Mouse (Mus musculus) bone marrow, adult 2 months (tissue): Measurements from ENCODE around the gene Hoga1. TPM values are rescaled to one million over a fixed set of nuclear protein-coding genes. Genes with fewer than 3 reads are reported as not detected.
"Not testable (repeated sequence)": the region's sequence is repeated elsewhere in the genome, so short reads cannot be mapped to it uniquely, and the experiment has no call there.

ENCODE experiments used
- H3K27ac ChIP-seq: fragments of 200-500 bp; 2 replicates; pipeline ENCODE4 v1.5.1; 2012; ENCODE audit warnings: low read depth, mild to moderate bottlenecking, control low read depth, inconsistent platforms, low read length; ENCODE audit not compliant: control insufficient read depth, poor library complexity, insufficient read depth
- H3K4me1 ChIP-seq: fragments of 200-500 bp; 2 replicates; pipeline ENCODE4 v1.6.1; 2011; ENCODE audit warnings: low read length; ENCODE audit not compliant: control insufficient read depth, insufficient read depth
- H3K4me3 ChIP-seq: fragments of 200-500 bp; replicated peaks from 2 replicates; pipeline ENCODE3; 2011; ENCODE audit warnings: mild to moderate bottlenecking, low read depth, low read length, control low read depth; ENCODE audit not compliant: control insufficient read depth
- CTCF ChIP-seq: fragments of 200-500 bp; IDR thresholded peaks from 2 replicates; pipeline ENCODE4 v1.5.1; 2011; ENCODE audit warnings: low read length, control low read depth; ENCODE audit not compliant: control insufficient read depth, insufficient read depth
- POLR2A ChIP-seq: fragments of 200-500 bp; IDR thresholded peaks from 2 replicates; pipeline ENCODE4 v1.6.1; 2011; ENCODE audit warnings: low read depth, mild to moderate bottlenecking, control low read depth, low read length, borderline replicate concordance; ENCODE audit not compliant: control insufficient read depth
- WGBS: fragments of 180-500 bp; shearing (Covaris S2); methylation state at CpG from one replicate; pipeline ENCODE4 v1.1.7; 2018; 5-methylcytosine and 5-hydroxymethylcytosine counted together
- polyA plus RNA-seq: library from polyadenylated mRNA; stranded (reverse); fragments of >200 nt; gene quantifications from 2 replicates; pipeline ENCODE4 v1.2.4, GENCODE M21; 2011; ENCODE audit warnings: low replicate concordance; ENCODE audit not compliant: missing spikeins, insufficient read depth, insufficient read length

Gene Hoga1
- polyA plus RNA-seq, 1 experiment, result 1.8 TPM

DNA sequence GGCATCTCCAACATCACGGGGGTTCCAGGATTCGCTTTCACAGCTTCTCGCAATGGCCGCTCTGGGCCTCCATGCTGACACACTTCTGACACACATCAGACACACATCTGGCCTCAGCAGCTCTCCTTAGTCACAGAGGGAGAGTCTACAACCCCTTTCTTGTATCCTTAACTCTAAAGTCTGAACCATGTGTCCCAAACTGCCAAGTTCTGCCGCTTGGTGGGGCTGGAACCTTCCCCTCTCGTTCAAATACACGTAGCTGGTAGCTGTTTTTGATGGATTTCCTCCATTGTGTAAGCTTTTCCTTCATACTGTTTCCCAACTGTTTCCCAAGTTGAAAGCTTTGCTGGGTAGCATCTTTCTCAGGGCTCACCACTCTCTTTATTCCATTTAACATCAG lies 25.8 kb downstream of the Hoga1 start:
- no peaks in the 10 kb centered on the region; the same call in 1 of the 2 replicates for H3K4me1 ChIP-seq
- WGBS, result 66% methylated on average over 7 of the region's 7 CpGs
- TF ChIP-seq POLR2A (no peak), CTCF (no peak)
- no peak overlapping the region for H3K4me3 ChIP-seq
- no peak overlapping the region for H3K27ac ChIP-seq

GRCm38 (mm10) chr19:42071886-42072608 lies 26.6 kb downstream of the Hoga1 start:
- TF ChIP-seq POLR2A, result no peak
- H3K4me1 ChIP-seq, result no peaks in the 10 kb centered on the region; the same call in 1 of the 2 replicates
- H3K27ac ChIP-seq, result no peak overlapping the region
- 68% methylated on average over 15 of the region's 15 CpGs for WGBS
- H3K4me3 ChIP-seq, result no peak overlapping the region

GRCm38 (mm10) chr19:42072802-42073201 lies 27.4 kb downstream of the Hoga1 start:
- 73% methylated on average over 7 of the region's 7 CpGs for WGBS
- TF ChIP-seq CTCF, result no peak
- TF ChIP-seq POLR2A, result no peak
- Histone ChIP-seq H3K27ac (no peak overlapping the region), H3K4me1 (no peaks in the 10 kb centered on the region; the same call in 1 of the 2 replicates), H3K4me3 (no peak overlapping the region)

GRCm38 (mm10) chr19:42075051-42075450 lies 29.6 kb downstream of the Hoga1 start:
- H3K27ac ChIP-seq, result no peak overlapping the region
- no peak for TF ChIP-seq POLR2A
- no peak for TF ChIP-seq CTCF
- 73% methylated on average over 2 of the region's 2 CpGs for WGBS
- no peaks in the 10 kb centered on the region for H3K4me1 ChIP-seq
- no peak overlapping the region for H3K4me3 ChIP-seq

DNA sequence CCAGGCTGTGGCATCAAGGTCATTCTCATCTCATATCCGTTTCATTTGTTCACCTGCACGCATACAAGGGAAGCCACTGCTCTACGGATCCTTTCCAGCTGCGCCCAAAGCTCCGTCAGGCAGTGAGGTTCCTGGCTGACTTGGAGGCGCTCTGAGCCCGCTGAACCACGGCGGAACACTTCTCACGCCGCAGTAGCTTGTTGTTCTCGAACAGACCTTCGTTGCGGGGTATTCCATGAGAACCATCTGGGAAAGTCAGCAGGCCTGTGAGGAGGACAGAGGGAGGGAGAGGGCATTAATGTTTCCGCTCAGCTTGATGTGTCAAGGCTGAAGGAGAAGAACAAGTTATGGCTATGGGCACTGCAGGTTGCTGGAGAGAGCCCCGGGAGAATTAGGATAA lies 30.6 kb downstream of the Hoga1 start:
- H3K4me3 ChIP-seq, result no peak overlapping the region
- H3K4me1 ChIP-seq, result no peaks in the 10 kb centered on the region
- no peak overlapping the region for H3K27ac ChIP-seq
- TF ChIP-seq CTCF, result no peak
- TF ChIP-seq POLR2A, result no peak
- WGBS, result 93% methylated on average over 16 of the region's 16 CpGs

GRCm38 (mm10) chr19:42078566-42078965 lies 33.2 kb downstream of the Hoga1 start:
- TF ChIP-seq CTCF (no peak), POLR2A (no peak)
- Histone ChIP-seq H3K4me1 (no peaks in the 10 kb centered on the region), H3K27ac (no peak overlapping the region), H3K4me3 (no peak overlapping the region)
- 89% methylated on average over 8 of the region's 8 CpGs for WGBS

DNA sequence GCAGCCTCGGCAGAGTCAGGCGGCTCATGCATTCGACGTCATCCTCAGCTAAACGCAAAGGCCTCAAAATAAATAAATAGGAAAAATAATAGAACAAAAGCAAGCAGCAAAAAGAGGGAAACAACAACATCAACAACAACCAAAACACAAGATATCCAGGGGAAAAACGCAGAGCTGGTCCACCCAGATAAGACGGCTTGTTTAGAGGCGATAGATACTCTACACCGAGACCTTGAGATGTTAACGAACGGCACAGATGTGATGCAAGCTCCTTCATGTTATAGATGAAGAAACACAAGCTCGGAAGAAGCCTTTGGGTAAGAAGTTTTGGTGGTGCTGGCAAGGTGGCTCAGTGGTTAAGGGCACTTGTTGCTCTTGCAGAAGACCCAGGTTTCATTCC lies 33.6 kb downstream of the Hoga1 start:
- H3K4me1 ChIP-seq, result no peaks in the 10 kb centered on the region
- WGBS, result 83% methylated on average over 12 of the region's 12 CpGs
- no peak overlapping the region for H3K27ac ChIP-seq
- no peak overlapping the region for H3K4me3 ChIP-seq
- TF ChIP-seq CTCF (no peak), POLR2A (no peak)

GRCm38 (mm10) chr19:42079950-42080349 lies 34.5 kb downstream of the Hoga1 start:
- H3K4me3 ChIP-seq, result no peak overlapping the region
- no peaks in the 10 kb centered on the region for H3K4me1 ChIP-seq
- WGBS, result 74% methylated on average over 5 of the region's 5 CpGs
- no peak overlapping the region for H3K27ac ChIP-seq
- TF ChIP-seq CTCF (no peak), POLR2A (no peak)

DNA sequence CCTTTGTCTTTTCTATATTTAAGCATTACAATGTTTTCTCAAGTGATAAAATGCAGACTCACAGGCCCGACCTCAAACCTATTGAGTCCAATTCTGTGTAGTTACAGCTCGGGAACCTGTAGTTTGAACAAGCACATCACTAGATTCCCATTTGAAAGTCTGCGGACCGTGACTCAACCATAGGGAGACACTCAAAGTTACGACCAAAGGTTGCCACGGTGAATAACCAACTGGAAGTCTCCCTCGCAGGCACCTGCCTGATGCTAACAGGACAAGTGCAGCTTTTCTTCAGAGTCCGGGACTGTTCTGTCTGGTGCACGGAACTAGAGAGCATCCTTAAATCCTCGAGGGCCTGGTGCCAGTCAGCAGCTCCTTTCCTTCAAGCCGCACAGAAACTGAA lies 35.1 kb downstream of the Hoga1 start:
- Histone ChIP-seq H3K4me1 (no peaks in the 10 kb centered on the region), H3K4me3 (no peak overlapping the region), H3K27ac (no peak overlapping the region)
- WGBS, result 76% methylated on average over 11 of the region's 11 CpGs
- no peak for TF ChIP-seq POLR2A
- TF ChIP-seq CTCF, result no peak

DNA sequence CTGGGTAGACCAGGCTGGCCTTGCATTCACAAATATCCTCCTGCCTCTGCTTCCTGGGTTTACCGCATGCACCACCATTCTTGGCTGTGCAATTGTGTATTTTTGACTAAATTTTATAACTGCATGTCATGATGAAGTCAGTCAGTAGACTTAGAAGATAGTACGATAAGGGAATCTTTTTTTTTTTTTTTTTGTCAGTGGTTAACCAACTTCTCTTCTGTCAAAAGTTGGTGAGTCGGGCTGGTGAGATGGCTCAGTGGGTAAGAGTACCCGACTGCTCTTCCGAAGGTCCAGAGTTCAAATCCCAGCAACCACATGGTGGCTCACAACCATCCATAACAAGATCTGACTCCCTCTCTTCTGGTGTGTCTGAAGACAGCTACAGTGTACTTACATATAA lies 36.2 kb downstream of the Hoga1 start:
- WGBS, result 59% methylated on average over 5 of the region's 5 CpGs
- not testable (repeated sequence) for H3K4me1 ChIP-seq, H3K4me3 ChIP-seq, H3K27ac ChIP-seq
